Mouse (Mus musculus) liver (tissue): Measurements from ENCODE around the gene Cc2d1b.

Experiments
- DNase-seq: peaks from one replicate; pipeline ENCODE4 v3.0.0-alpha.2; 2020; ENCODE audit warnings: mixed read lengths

Gene Cc2d1b

GRCm38 (mm10) chr4:108619587-108620341 lies at the start of gene Cc2d1b:
Gene Cc2d1b, plus strand, starts transcription at chr4:108619940.
- DNase-seq, result peak; percentile 96

GRCm38 (mm10) chr4:108572644-108573043 lies 47.1 kb upstream of the Cc2d1b start:
- no peak for DNase-seq

GRCm38 (mm10) chr4:108578840-108579742 lies 40.6 kb upstream of the Cc2d1b start, which contains the start of the genes Prpf38a and Orc1:
Gene Prpf38a, minus strand, starts transcription at chr4:108579336.
Gene Orc1, plus strand, starts transcription at chr4:108579423.
- peak; percentile 98 for DNase-seq

- peak; percentile 34 for DNase-seq
Observed at GRCm38 (mm10) chr4:108579743-108580411, 39.9 kb upstream of the Cc2d1b start.

GRCm38 (mm10) chr4:108593376-108593775 lies 26.4 kb upstream of the Cc2d1b start:
- no peak for DNase-seq

- no peak for DNase-seq
Observed at GRCm38 (mm10) chr4:108595785-108596184, 24.0 kb upstream of the Cc2d1b start.

GRCm38 (mm10) chr4:108598306-108598705 lies 21.4 kb upstream of the Cc2d1b start:
- DNase-seq, result no peak

- no peak for DNase-seq
Observed at GRCm38 (mm10) chr4:108601870-108602269, 17.9 kb upstream of the Cc2d1b start.

GRCm38 (mm10) chr4:108608651-108609050 lies 11.1 kb upstream of the Cc2d1b start:
- no peak for DNase-seq

GRCm38 (mm10) chr4:108610935-108611334 lies 8.8 kb upstream of the Cc2d1b start:
- DNase-seq, result no peak

- DNase-seq, result no peak
Observed at GRCm38 (mm10) chr4:108618586-108618985, 1.2 kb upstream of the Cc2d1b start.

- DNase-seq, result no peak
Observed at GRCm38 (mm10) chr4:108619165-108619564, 575 bp upstream of the Cc2d1b start.

- peak; percentile 24 for DNase-seq
Observed at GRCm38 (mm10) chr4:108620536-108620935, 796 bp downstream of the Cc2d1b start.

GRCm38 (mm10) chr4:108621504-108621903 lies 1.8 kb downstream of the Cc2d1b start:
- DNase-seq, result peak; percentile 33

- no peak for DNase-seq
Observed at GRCm38 (mm10) chr4:108627066-108627465, 7.3 kb downstream of the Cc2d1b start.

GRCm38 (mm10) chr4:108629363-108629880 lies 9.7 kb downstream of the Cc2d1b start:
- no peak for DNase-seq

- DNase-seq, result no peak
Observed at GRCm38 (mm10) chr4:108630096-108630495, 10.4 kb downstream of the Cc2d1b start.

- DNase-seq, result no peak
Observed at GRCm38 (mm10) chr4:108631616-108632015, 11.9 kb downstream of the Cc2d1b start.

GRCm38 (mm10) chr4:108633703-108634102 lies 14.0 kb downstream of the Cc2d1b start:
- DNase-seq, result no peak

GRCm38 (mm10) chr4:108634696-108635095 lies 15.0 kb downstream of the Cc2d1b start:
- DNase-seq, result no peak

- DNase-seq, result no peak
Observed at GRCm38 (mm10) chr4:108635101-108635500, 15.4 kb downstream of the Cc2d1b start.

GRCm38 (mm10) chr4:108637721-108638120 lies 18.0 kb downstream of the Cc2d1b start:
- DNase-seq, result no peak

GRCm38 (mm10) chr4:108638752-108639151 lies 19.0 kb downstream of the Cc2d1b start:
- no peak for DNase-seq
